Mouse (Mus musculus) hindbrain, embryonic 10.5 days (tissue): ENCODE measurements at regions not wholly inside any gene's neighbourhood (a gene's known extent, or its start where the extent isn't known, plus 50 kb on each side); places are given as distances from the start of the nearest gene placed in this dataset.

Experiments
- DNase-seq: peaks from one replicate; pipeline ENCODE4 v3.0.0-alpha.2; 2017; ENCODE audit warnings: low spot score
- H3K27ac ChIP-seq: fragments of 300-500 bp; sonication (generic); 2 replicates; pipeline ENCODE4 v1.5.1; 2016; ENCODE audit warnings: mild to moderate bottlenecking, moderate library complexity
- H3K27me3 ChIP-seq: fragments of 300-500 bp; sonication (generic); 2 replicates; pipeline ENCODE4 v1.6.1; 2016; ENCODE audit warnings: mild to moderate bottlenecking; ENCODE audit not compliant: poor library complexity, insufficient read depth, severe bottlenecking
- H3K36me3 ChIP-seq: fragments of 300-500 bp; sonication (generic); 2 replicates; pipeline ENCODE4 v1.6.1; 2016; ENCODE audit warnings: mild to moderate bottlenecking, moderate library complexity
- H3K4me1 ChIP-seq: fragments of 300-500 bp; sonication (generic); replicated peaks from 2 replicates; pipeline ENCODE4 v1.6.1; 2016; ENCODE audit warnings: mild to moderate bottlenecking
- H3K4me3 ChIP-seq: fragments of 300-500 bp; sonication (generic); 2 replicates; pipeline ENCODE4 v1.5.1; 2016; ENCODE audit warnings: mild to moderate bottlenecking, moderate library complexity
- H3K9me3 ChIP-seq: fragments of 300-500 bp; sonication (generic); 2 replicates; pipeline ENCODE4 v1.6.1; 2016; ENCODE audit warnings: mild to moderate bottlenecking, moderate library complexity
- WGBS: fragments of 180-500 bp; shearing (Covaris S2); methylation state at CpG from one replicate; pipeline ENCODE4 v1.1.7; 2016; 5-methylcytosine and 5-hydroxymethylcytosine counted together

DNA sequence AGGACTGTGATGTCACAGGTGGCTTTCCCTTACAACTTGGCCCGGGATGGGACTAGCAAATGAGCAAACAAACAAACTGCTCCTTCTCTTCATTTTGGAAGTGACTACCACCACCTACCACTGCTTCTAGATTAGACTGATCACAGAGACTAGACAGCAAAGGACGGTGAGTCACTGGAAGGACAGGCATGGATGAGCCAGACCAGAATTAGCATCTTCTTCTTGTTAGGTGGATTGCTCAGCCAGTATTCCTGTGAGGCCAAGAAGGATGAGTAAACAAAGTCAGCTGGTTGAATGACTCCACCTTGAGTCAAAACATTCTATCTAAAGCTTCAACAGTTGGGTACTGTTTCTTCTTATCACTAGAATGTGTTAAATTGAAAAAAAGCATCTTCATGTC, 385.1 kb upstream of the Mon1b start:
- Histone ChIP-seq H3K4me1 (no peaks in the 10 kb centered on the region), H3K9me3 (no peaks in the 10 kb centered on the region), H3K4me3 (no peak overlapping the region), H3K27me3 (no peaks in the 10 kb centered on the region), H3K27ac (no peak overlapping the region), H3K36me3 (no peaks in the 10 kb centered on the region)
- DNase-seq = no peak
- WGBS = 92% methylated on average over 2 of the region's 2 CpGs

DNA sequence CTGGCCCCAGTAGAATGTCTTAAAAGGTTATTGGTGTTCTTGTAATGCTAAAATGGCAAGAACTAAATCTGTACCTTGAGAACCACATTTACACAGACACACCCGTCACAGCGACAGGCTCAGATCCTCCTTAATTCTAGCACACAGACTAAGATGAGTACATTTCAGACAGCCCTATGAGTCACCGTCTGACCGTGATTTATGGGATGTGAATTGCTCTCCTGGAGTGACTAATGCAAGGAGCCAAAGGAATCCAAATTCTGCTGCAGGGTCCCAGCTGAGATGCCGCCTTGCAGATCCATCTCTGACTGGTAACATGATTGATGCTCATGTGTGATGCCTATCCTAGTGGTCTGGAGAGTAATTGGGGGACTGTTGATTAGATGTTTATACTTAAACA, 381.3 kb upstream of the Mon1b start:
- H3K27me3 ChIP-seq = no peaks in the 10 kb centered on the region
- no peak overlapping the region for H3K4me3 ChIP-seq
- no peaks in the 10 kb centered on the region for H3K9me3 ChIP-seq
- H3K27ac ChIP-seq = no peak overlapping the region
- DNase-seq = no peak
- no peaks in the 10 kb centered on the region for H3K36me3 ChIP-seq
- WGBS = 86% methylated on average over 5 of the region's 5 CpGs
- H3K4me1 ChIP-seq = no peaks in the 10 kb centered on the region

DNA sequence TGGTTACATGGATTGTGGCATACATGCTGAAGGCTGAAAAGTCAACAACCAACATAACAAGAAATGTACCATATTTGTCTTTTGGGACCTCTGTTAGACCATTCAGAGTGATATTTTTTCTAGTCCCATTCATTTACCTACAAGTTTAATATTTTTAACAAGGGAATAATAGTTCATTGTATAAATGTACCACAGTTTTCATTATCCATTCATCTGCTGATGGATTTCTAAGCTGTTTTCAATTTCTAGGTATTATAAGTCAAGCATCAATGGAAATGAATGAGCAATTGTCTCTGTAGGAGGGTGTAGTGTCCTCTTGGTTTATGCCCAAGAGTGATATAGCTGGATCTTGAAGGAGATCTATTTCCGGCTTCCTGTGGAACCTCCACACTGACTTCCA, 375.9 kb upstream of the Mon1b start:
- Histone ChIP-seq H3K27ac (no peak overlapping the region), H3K4me1 (no peaks in the 10 kb centered on the region), H3K4me3 (no peak overlapping the region), H3K27me3 (no peaks in the 10 kb centered on the region), H3K36me3 (no peaks in the 10 kb centered on the region), H3K9me3 (no peaks in the 10 kb centered on the region)
- 96% methylated on average over 1 of the region's 1 CpGs for WGBS
- no peak for DNase-seq

DNA sequence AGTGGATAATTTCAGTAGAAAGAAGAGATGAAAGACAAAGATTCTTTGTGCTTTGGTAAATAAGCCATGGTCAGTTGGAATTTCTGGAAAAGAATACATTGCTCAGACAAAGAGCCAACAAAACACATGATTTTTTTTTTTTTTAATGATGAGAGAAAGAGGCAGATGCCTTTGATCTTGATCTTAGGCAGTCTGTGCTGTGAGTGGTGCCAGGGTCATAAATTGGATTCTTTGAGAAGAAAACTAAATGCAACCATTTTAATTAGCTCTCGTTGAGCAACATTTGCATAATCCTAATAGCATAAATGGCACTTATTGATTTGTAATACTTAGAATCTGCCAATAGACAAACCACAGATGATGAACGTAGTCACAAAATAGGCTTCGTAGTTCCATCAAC, 372.1 kb upstream of the Mon1b start:
- no peaks in the 10 kb centered on the region for H3K4me1 ChIP-seq
- no peak overlapping the region for H3K4me3 ChIP-seq
- H3K27me3 ChIP-seq = no peaks in the 10 kb centered on the region
- no peaks in the 10 kb centered on the region for H3K36me3 ChIP-seq
- no peak overlapping the region for H3K27ac ChIP-seq
- DNase-seq = no peak
- H3K9me3 ChIP-seq = no peaks in the 10 kb centered on the region
- 88% methylated on average over 3 of the region's 3 CpGs for WGBS

DNA sequence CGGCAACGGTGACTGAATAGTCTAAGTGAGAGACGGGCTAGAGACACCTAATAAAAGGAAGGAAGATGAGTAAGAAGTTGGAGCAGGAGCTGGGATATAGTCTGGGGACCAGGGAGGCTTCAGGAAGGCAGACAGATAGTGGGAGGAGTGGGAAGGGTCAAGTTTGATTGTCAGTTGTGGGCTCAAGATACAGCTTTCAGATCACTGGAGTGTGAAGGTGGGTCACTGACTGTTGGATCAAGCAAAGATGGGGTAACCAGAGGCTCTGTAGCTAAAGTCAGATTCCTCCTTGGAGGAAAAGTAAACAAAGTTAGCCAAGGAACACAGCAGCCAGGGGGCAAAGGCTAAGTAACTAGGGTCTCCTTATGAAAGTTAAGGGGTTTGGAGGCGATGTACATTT, 364.1 kb upstream of the Mon1b start:
- Histone ChIP-seq H3K4me3 (no peak overlapping the region), H3K9me3 (no peaks in the 10 kb centered on the region), H3K36me3 (no peaks in the 10 kb centered on the region), H3K27ac (no peak overlapping the region), H3K4me1 (no peaks in the 10 kb centered on the region), H3K27me3 (no peaks in the 10 kb centered on the region)
- WGBS = 90% methylated on average over 4 of the region's 4 CpGs
- no peak for DNase-seq

DNA sequence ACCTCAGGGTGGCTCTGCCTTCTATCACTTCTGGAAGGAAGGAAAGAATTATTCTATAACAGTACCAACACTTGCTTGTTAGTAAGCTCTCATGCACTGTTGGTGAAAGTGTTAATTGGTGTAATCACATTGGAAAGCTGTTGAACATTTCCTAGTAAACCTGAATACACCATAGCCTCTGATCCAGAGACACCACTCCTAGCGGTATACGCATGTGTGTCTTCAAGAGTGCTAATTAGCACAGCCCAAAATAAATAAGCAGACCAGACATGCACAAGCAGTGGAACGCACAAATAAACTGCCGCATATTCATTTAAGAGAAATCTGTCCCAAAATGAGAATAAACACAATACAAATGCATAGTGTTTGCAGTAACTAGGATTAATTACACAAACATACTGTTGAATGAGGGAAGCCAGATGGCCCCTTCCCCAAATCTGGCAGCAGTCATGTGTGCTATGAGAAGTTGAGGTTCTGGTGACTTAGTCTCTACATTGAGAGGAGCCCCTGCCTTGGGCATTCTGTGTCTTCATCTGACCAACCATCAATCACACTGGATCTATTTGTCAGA, 335.0 kb upstream of the Mon1b start:
- H3K9me3 ChIP-seq = no peaks in the 10 kb centered on the region
- WGBS = 93% methylated on average over 4 of the region's 4 CpGs
- H3K4me3 ChIP-seq = no peak overlapping the region
- no peaks in the 10 kb centered on the region for H3K4me1 ChIP-seq
- no peak for DNase-seq
- no peak overlapping the region for H3K27ac ChIP-seq
- H3K36me3 ChIP-seq = no peaks in the 10 kb centered on the region
- no peaks in the 10 kb centered on the region for H3K27me3 ChIP-seq

DNA sequence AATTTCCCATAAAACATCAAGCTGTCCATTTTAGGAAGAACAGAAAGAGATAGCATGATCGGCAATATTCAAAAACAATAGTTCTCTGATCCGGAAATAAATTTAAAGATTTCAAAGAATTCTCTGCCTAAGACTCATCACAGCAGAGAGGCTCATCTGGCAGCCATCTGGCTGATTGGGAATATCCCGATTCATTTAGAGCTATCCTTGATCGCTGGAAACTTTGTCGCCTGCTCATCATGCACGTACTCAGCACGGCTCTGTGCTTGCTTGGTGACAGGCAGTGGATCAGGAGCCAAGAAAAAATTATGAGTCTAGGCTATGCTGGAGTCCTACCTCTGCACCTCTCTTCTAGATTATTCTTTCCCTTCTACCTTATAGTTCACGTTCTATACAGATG, 332.0 kb upstream of the Mon1b start:
- H3K4me1 ChIP-seq = no peaks in the 10 kb centered on the region
- DNase-seq = no peak
- H3K27ac ChIP-seq = no peak overlapping the region
- H3K9me3 ChIP-seq = no peaks in the 10 kb centered on the region
- no peaks in the 10 kb centered on the region for H3K36me3 ChIP-seq
- H3K27me3 ChIP-seq = no peaks in the 10 kb centered on the region
- H3K4me3 ChIP-seq = no peak overlapping the region
- 78% methylated on average over 8 of the region's 8 CpGs for WGBS

DNA sequence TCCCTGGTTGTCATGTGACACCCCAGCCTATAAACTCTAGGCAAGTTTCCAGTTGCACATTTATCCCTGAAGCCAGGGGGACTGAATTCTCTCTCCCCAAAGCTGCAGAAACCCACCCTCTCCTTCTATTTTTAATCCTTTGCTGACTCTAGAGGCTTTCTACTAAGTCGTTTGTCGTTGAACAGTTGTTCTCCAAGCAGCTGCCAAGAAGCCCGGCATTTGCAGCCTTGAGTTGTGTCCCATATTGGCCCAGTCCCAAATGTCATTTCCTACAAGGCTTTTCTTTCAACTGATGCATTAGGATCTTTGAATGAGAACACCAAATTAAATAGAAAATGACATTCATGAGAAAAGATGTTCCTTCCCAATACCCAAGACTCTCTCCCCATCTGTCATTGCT, 318.2 kb upstream of the Mon1b start:
- Histone ChIP-seq H3K4me1 (no peaks in the 10 kb centered on the region), H3K4me3 (no peak overlapping the region), H3K9me3 (no peaks in the 10 kb centered on the region), H3K27ac (no peak overlapping the region), H3K27me3 (no peaks in the 10 kb centered on the region), H3K36me3 (no peaks in the 10 kb centered on the region)
- WGBS = 87% methylated on average over 3 of the region's 3 CpGs
- no peak for DNase-seq

DNA sequence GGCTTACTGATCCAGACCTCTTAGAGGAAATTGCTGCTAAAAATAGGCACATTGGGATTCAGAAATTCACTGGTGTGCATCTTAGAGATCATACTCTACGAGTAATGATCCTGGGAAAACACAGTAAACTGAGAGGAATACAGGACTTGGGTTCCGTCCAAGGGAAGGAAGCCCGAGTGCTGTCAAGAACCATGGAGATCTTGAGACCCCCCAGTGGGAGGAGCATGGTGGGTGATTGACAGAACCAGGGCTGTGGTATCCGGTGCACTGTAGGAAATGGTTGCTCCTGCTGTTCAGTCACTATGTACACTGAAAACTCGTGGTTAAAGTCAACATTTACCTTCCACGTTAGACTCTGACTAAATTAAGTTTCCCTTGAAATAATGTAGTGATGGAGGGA, 303.8 kb upstream of the Mon1b start:
- no peak for DNase-seq
- Histone ChIP-seq H3K27ac (no peak overlapping the region), H3K9me3 (no peaks in the 10 kb centered on the region), H3K36me3 (no peaks in the 10 kb centered on the region), H3K4me3 (no peak overlapping the region), H3K27me3 (no peaks in the 10 kb centered on the region), H3K4me1 (no peaks in the 10 kb centered on the region)
- WGBS = 57% methylated on average over 6 of the region's 6 CpGs

DNA sequence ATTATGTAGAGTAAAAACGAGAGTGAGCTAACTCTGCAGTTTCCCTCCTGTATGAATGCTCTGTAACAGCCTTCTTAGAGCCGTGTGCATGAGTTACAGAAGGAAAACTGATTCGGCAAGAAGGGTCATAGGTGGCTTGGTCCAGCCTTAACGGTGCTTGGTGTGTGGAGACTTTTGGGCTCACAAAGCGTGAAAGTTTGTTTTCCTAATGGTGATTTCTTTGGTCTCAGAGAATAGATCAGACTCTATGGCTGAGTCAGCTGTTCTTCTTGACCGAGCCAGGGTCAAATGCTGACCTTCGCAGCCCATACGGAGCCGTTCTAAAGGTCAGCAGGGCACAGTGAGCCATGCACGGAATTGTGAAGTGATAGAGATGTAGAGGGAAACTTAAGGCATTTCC, 294.1 kb upstream of the Mon1b start:
- H3K27ac ChIP-seq = no peak overlapping the region
- no peaks in the 10 kb centered on the region for H3K9me3 ChIP-seq
- peaks cover 8% of the 10 kb centered on the region; the same call in 1 of the 2 replicates for H3K4me1 ChIP-seq
- WGBS = 26% methylated on average over 10 of the region's 10 CpGs
- H3K36me3 ChIP-seq = no peaks in the 10 kb centered on the region
- DNase-seq = peak; percentile 27
- H3K27me3 ChIP-seq = no peaks in the 10 kb centered on the region
- no peak overlapping the region for H3K4me3 ChIP-seq

DNA sequence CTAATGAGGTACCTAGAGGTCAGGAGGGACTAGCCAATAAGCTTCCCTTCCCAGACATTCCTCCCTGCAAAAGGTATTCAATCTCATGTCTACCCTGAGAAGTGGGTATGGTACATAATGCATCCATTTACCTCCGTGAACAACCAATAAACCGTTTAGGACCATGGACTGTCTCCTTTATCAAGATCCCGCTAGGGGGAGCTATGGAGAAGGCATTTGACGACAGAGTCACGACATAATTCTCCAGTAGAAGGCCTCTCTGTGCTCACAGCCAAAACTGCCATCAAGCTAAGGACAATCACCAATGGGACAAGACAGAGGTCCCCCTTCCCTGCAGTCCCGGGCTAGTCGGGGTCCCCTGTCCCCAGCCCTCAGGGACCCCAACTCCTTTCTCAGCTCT, 273.5 kb upstream of the Mon1b start:
- H3K4me3 ChIP-seq = no peak overlapping the region
- DNase-seq = no peak
- H3K27ac ChIP-seq = no peak overlapping the region
- H3K9me3 ChIP-seq = no peaks in the 10 kb centered on the region
- 56% methylated on average over 7 of the region's 7 CpGs for WGBS
- H3K4me1 ChIP-seq = no peaks in the 10 kb centered on the region
- H3K36me3 ChIP-seq = no peaks in the 10 kb centered on the region
- H3K27me3 ChIP-seq = no peaks in the 10 kb centered on the region

DNA sequence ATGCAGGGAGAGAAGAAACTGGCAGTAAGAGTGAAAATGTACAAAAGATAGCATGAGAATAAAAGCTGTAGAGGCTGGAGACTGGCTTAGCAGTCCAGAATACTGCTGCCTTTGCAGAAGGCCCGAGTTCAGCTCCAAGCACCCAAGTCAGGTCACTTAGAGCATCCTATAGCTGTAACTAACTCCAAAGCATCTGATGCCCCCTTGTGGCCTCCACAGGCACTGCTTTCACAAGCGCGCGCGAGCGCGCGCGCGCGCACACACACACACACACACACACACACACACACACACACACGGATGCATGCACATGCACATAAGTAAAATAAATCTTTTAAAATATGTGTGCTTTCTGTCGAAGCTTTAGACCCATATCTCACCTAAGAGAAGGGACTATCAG, 271.2 kb upstream of the Mon1b start:
- H3K27me3 ChIP-seq = no peaks in the 10 kb centered on the region
- no peaks in the 10 kb centered on the region for H3K4me1 ChIP-seq
- no peaks in the 10 kb centered on the region for H3K9me3 ChIP-seq
- DNase-seq = no peak
- H3K27ac ChIP-seq = no peak overlapping the region
- H3K4me3 ChIP-seq = no peak overlapping the region
- WGBS = 88% methylated on average over 13 of the region's 13 CpGs
- no peaks in the 10 kb centered on the region for H3K36me3 ChIP-seq

DNA sequence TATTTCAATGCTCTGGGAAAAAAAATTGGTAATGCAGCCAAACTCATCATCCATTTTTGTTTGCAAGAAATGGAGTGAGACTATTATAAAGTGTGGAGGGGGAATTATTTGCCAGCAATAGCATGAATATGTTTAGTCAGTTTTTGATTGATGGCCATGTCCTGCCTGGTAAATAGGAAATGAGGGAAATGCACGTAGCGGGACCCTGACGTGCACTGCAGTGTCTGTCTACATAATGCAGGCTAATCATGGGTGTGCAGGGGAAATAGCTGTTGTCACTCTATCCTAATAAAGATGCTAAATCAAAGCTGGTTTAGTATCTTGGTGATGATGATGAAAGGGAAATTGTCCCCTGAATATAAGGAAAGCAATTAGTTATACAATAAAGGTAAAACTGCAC, 251.9 kb upstream of the Mon1b start:
- no peak overlapping the region for H3K4me3 ChIP-seq
- 0 out of 2 replicates have a peak, but pooled peaks cover 2% of the 10 kb centered on the region for H3K4me1 ChIP-seq
- WGBS = 54% methylated on average over 3 of the region's 3 CpGs
- no peak overlapping the region for H3K27ac ChIP-seq
- no peaks in the 10 kb centered on the region for H3K27me3 ChIP-seq
- H3K9me3 ChIP-seq = no peaks in the 10 kb centered on the region
- no peaks in the 10 kb centered on the region for H3K36me3 ChIP-seq
- no peak for DNase-seq

DNA sequence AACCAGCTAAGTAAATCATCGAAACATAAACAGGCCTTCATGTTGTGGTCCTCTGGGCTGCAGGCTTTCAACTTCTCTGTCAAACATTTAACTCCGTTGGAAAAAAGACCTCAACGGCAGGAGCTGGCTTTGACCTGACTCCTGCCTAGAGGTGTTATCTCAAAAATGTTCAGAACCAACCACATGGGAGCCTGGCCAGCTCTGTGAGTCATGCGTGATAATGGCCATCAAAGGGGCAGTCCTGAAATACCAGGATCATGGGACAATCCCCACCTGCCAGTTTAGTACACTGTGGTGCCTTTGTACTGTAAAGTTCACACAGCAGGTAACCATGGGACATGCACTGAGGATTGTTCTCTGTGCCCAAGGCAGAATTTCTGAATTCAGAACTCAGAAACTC, 251.4 kb upstream of the Mon1b start:
- 74% methylated on average over 4 of the region's 4 CpGs for WGBS
- Histone ChIP-seq H3K36me3 (no peaks in the 10 kb centered on the region), H3K4me3 (no peak overlapping the region), H3K27me3 (no peaks in the 10 kb centered on the region), H3K9me3 (no peaks in the 10 kb centered on the region), H3K27ac (no peak overlapping the region), H3K4me1 (0 out of 2 replicates have a peak, but pooled peaks cover 2% of the 10 kb centered on the region)
- no peak for DNase-seq
